Mouse (Mus musculus) midbrain, postnatal 0 days (tissue): ENCODE measurements around the gene Elp4. TPM values are rescaled to one million over a fixed set of nuclear protein-coding genes. Genes with fewer than 3 reads are reported as not detected.

ENCODE experiments used
- ATAC-seq: fragments of 200-750 bp; cut with Nextera tagmentation; 2 replicates; pipeline ENCODE4 v1.8.0; 2017; ENCODE audit warnings: moderate number of reproducible peaks, mild to moderate bottlenecking, moderate TSS enrichment, moderate library complexity; ENCODE audit not compliant: low FRiP score
- DNase-seq: peaks from one replicate; pipeline ENCODE4 v3.0.0-alpha.2; 2015; ENCODE audit warnings: low spot score
- H3K27ac ChIP-seq: fragments of 300-500 bp; sonication (generic); 2 replicates; pipeline ENCODE4 v1.5.1; 2014; ENCODE audit warnings: low read depth, mild to moderate bottlenecking, low read length, mixed read lengths
- H3K27me3 ChIP-seq: fragments of 300-500 bp; sonication (generic); 2 replicates; pipeline ENCODE4 v1.6.1; 2014; ENCODE audit warnings: low read length, control low read depth, mixed read lengths; ENCODE audit not compliant: insufficient read depth
- H3K36me3 ChIP-seq: fragments of 300-500 bp; sonication (generic); 2 replicates; pipeline ENCODE4 v1.6.1; 2014; ENCODE audit warnings: low read length, control low read depth, mixed read lengths; ENCODE audit not compliant: insufficient read depth
- H3K4me1 ChIP-seq: fragments of 300-500 bp; sonication (generic); 2 replicates; pipeline ENCODE4 v1.6.1; 2014; ENCODE audit warnings: mild to moderate bottlenecking, control low read depth, antibody characterized with exemption, low read length, mixed read lengths; ENCODE audit not compliant: insufficient read depth
- H3K4me2 ChIP-seq: fragments of 300-500 bp; sonication (generic); 2 replicates; pipeline ENCODE4 v1.6.1; 2014; ENCODE audit warnings: low read depth, mild to moderate bottlenecking, low read length, mixed read lengths; ENCODE audit not compliant: poor library complexity, severe bottlenecking
- H3K4me3 ChIP-seq: fragments of 300-500 bp; sonication (generic); 2 replicates; pipeline ENCODE4 v1.5.1; 2014; ENCODE audit warnings: low read depth, mild to moderate bottlenecking, low read length, moderate library complexity
- H3K9ac ChIP-seq: fragments of 300-500 bp; sonication (generic); replicated peaks from 2 replicates; pipeline ENCODE4 v1.6.1; 2014; ENCODE audit warnings: mild to moderate bottlenecking, low read length, moderate library complexity, mixed read lengths; ENCODE audit not compliant: poor library complexity, severe bottlenecking
- H3K9me3 ChIP-seq: fragments of 300-500 bp; sonication (generic); 2 replicates; pipeline ENCODE4 v1.6.1; 2016; ENCODE audit warnings: low read length, control low read depth
- CTCF ChIP-seq: IDR thresholded peaks from 2 replicates; pipeline ENCODE4 v1.5.1; 2016; ENCODE audit warnings: antibody characterized with exemption, mild to moderate bottlenecking
- WGBS: fragments of 180-500 bp; shearing (Covaris S2); extraction: QIAGEN DNeasy Blood & Tissue Kit; methylation state at CpG from one replicate; pipeline ENCODE4 v1.1.7; 2014; 5-methylcytosine and 5-hydroxymethylcytosine counted together
- polyA plus RNA-seq: library from polyadenylated mRNA; unstranded; fragments of >200 nt; fragmentation: Nextera tagmentation; extraction: Ambion mirVana; gene quantifications from 2 replicates; pipeline ENCODE4 v1.2.1, GENCODE M21; 2015
- total RNA-seq: library from RNA; depleted of rRNA; stranded (reverse); fragments of >200 nt; gene quantifications from 2 replicates; pipeline ENCODE4 v1.2.3, GENCODE M21; 2014

Elp4 gene
- total and polyA plus RNA-seq, 2 experiments from 2014 or later, result 22.3 to 29.2 TPM

GRCm38 (mm10) chr2:105916671-105917070 is 12.3 kb upstream of the Elp4 start:
- DNase-seq (peak; percentile 19), ATAC-seq (no peak)
- WGBS, result 92% methylated on average over 1 of the region's 1 CpGs

GRCm38 (mm10) chr2:105913655-105914366 is 9.4 kb upstream of the Elp4 start:
- Histone ChIP-seq H3K4me1 (no peaks in the 10 kb centered on the region), H3K27me3 (no peaks in the 10 kb centered on the region), H3K9me3 (no peaks in the 10 kb centered on the region), H3K4me2 (no peak overlapping the region), H3K36me3 (no peaks in the 10 kb centered on the region), H3K9ac (no peak overlapping the region), H3K4me3 (no peak overlapping the region), H3K27ac (no peak overlapping the region)
- ATAC-seq (no peak), DNase-seq (peak; percentile 68)
- TF ChIP-seq CTCF, result no peak
- 33% methylated on average over 6 of the region's 6 CpGs for WGBS

More at GRCm38 (mm10) chr2:105916671-105917070, 12.3 kb upstream of the Elp4 start:
- no peak overlapping the region for H3K9ac ChIP-seq
- H3K27ac ChIP-seq, result no peak overlapping the region
- H3K27me3 ChIP-seq, result no peaks in the 10 kb centered on the region
- no peak for TF ChIP-seq CTCF
- H3K4me1 ChIP-seq, result no peaks in the 10 kb centered on the region
- H3K9me3 ChIP-seq, result no peaks in the 10 kb centered on the region
- no peak overlapping the region for H3K4me3 ChIP-seq
- no peak overlapping the region for H3K4me2 ChIP-seq
- H3K36me3 ChIP-seq, result no peaks in the 10 kb centered on the region

- Histone ChIP-seq H3K9me3 (no peaks in the 10 kb centered on the region), H3K27me3 (no peaks in the 10 kb centered on the region), H3K36me3 (no peaks in the 10 kb centered on the region), H3K4me2 (no peak overlapping the region), H3K4me3 (no peak overlapping the region), H3K4me1 (no peaks in the 10 kb centered on the region), H3K27ac (no peak overlapping the region), H3K9ac (no peak overlapping the region)
- ATAC-seq (no peak), DNase-seq (no peak)
- WGBS, result 95% methylated on average over 3 of the region's 3 CpGs
- TF ChIP-seq CTCF, result no peak
Observed at GRCm38 (mm10) chr2:105910611-105911010, 6.2 kb upstream of the Elp4 start.

GRCm38 (mm10) chr2:105908351-105908750 is 4.0 kb upstream of the Elp4 start:
- H3K9ac ChIP-seq, result no peak overlapping the region
- no peaks in the 10 kb centered on the region for H3K36me3 ChIP-seq
- DNase-seq (peak; percentile 5), ATAC-seq (no peak)
- H3K27ac ChIP-seq, result no peak overlapping the region
- no peaks in the 10 kb centered on the region for H3K4me1 ChIP-seq
- H3K4me2 ChIP-seq, result no peak overlapping the region
- peak; percentile 30; the same call in 1 of the 2 replicates for TF ChIP-seq CTCF
- WGBS, result 91% methylated on average over 5 of the region's 5 CpGs
- no peak overlapping the region for H3K4me3 ChIP-seq
- no peaks in the 10 kb centered on the region for H3K27me3 ChIP-seq
- no peaks in the 10 kb centered on the region for H3K9me3 ChIP-seq

- peak overlapping the region; percentile 81 for H3K9ac ChIP-seq
- no peak overlapping the region for H3K27ac ChIP-seq
- no peaks in the 10 kb centered on the region for H3K9me3 ChIP-seq
- WGBS, result under 1% methylated on average over 12 of the region's 12 CpGs
- no peaks in the 10 kb centered on the region for H3K27me3 ChIP-seq
- peak overlapping the region; percentile 85 for H3K4me3 ChIP-seq
- TF ChIP-seq CTCF, result no peak
- no peak for DNase-seq
- H3K36me3 ChIP-seq, result no peaks in the 10 kb centered on the region
- peak; percentile 55 for ATAC-seq
- H3K4me2 ChIP-seq, result peak overlapping the region; percentile 55
- H3K4me1 ChIP-seq, result no peaks in the 10 kb centered on the region
Observed at GRCm38 (mm10) chr2:105904757-105905146, 388 bp upstream of the Elp4 start.

GRCm38 (mm10) chr2:105890816-105891215 is 13.5 kb downstream of the Elp4 start:
- TF ChIP-seq CTCF, result no peak

More at GRCm38 (mm10) chr2:105890816-105891215, 13.5 kb downstream of the Elp4 start:
- Histone ChIP-seq H3K27me3 (no peaks in the 10 kb centered on the region), H3K9me3 (no peaks in the 10 kb centered on the region; the same call in 1 of the 2 replicates), H3K9ac (no peak overlapping the region), H3K27ac (no peak overlapping the region), H3K36me3 (peaks cover 3% of the 10 kb centered on the region; the same call in 1 of the 2 replicates), H3K4me2 (no peak overlapping the region), H3K4me3 (no peak overlapping the region), H3K4me1 (no peaks in the 10 kb centered on the region)
- no peak for DNase-seq
- ATAC-seq, result no peak
